Mouse (Mus musculus): Measurements from ENCODE around the gene Hcn2. TPM values are rescaled to one million over a fixed set of nuclear protein-coding genes. Genes with fewer than 3 reads are reported as not detected.

The Hcn2 gene
- polyA plus RNA-seq, 1 experiment, result 19.2 TPM

DNA sequence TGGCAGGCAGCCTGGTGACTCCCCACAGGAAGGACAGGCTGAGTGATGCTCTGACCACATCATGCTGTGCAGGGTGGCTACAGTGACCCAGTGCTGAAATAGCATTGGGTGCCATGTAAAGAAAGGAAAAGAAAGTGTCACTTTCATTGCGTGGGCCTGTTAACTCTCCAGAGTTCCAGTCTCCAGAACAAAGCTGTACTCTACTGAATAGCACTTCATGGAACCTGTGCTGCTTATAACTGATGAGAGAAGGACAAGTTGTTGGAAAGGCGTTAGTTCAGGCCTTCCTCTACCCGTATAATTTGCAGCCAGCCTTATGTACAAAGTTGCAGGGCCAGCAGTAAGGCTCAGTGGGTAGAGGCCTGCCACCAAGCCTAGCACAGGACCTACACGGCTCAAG, 27.7 kb upstream of the Hcn2 start, which contains the start of gene Gzmm:
TSS of gene Gzmm (plus strand) at position 301 of the 400 bp plus-strand sequence.
- Histone ChIP-seq H3K4me1 (ENCODE audit: control insufficient read depth, insufficient read depth, insufficient read length, low read length) (peaks cover 4% of the 10 kb centered on the region; the same call in 1 of the 2 replicates), H3K4me3 (ENCODE audit: low read depth, low read length) (no peak within 1 kb of the TSS), H3K27me3 (ENCODE audit: control insufficient read depth, insufficient read depth, low read length) (no peaks in the 10 kb centered on the region), H3K27ac (ENCODE audit: insufficient read depth, low read depth, low read length) (no peak within 1 kb of the TSS), H3K36me3 (ENCODE audit: control insufficient read depth, insufficient read depth, low read length) (peaks cover 42% of the 10 kb centered on the region)
- no peak for TF ChIP-seq POLR2A (IDR thresholded peaks at IDR 0.05; ENCODE audit: low read depth, low read length)
- no peak for TF ChIP-seq CTCF (IDR thresholded peaks at IDR 0.05; ENCODE audit: extremely low read depth, insufficient read length, insufficient replicate concordance, low read depth, low read length)
- 79% methylated on average over 4 of the region's 4 CpGs for WGBS

DNA sequence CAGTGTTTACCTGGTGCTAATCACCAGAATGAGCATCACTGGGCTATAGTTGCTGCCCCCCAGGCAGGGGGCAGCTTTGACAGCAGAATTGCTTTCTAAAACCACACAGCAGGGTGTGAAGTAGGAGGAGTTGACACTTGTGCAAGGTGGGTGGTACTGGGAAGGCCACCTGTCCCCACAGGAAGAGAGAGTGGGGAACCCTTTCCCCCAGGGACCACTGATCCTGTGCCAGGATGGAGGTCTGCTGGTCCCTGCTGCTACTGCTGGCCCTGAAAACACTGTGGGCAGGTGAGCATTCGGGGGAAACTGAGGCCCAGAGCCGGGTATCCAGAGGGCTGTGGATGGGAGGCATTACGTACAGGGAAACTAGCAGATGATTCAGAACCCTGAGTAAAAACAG, 27.3 kb upstream of the Hcn2 start:
- no peak overlapping the region for H3K27ac ChIP-seq (ENCODE audit: insufficient read depth, low read depth, low read length)
- no peak for TF ChIP-seq POLR2A (IDR thresholded peaks at IDR 0.05; ENCODE audit: low read depth, low read length)
- TF ChIP-seq CTCF (IDR thresholded peaks at IDR 0.05; ENCODE audit: extremely low read depth, insufficient read length, insufficient replicate concordance, low read depth, low read length), result no peak
- 90% methylated on average over 3 of the region's 3 CpGs for WGBS
- H3K27me3 ChIP-seq (ENCODE audit: control insufficient read depth, insufficient read depth, low read length), result no peaks in the 10 kb centered on the region
- H3K4me1 ChIP-seq (ENCODE audit: control insufficient read depth, insufficient read depth, insufficient read length, low read length), result no peaks in the 10 kb centered on the region
- H3K36me3 ChIP-seq (ENCODE audit: control insufficient read depth, insufficient read depth, low read length), result peaks cover 42% of the 10 kb centered on the region
- H3K4me3 ChIP-seq (ENCODE audit: low read depth, low read length), result no peak overlapping the region

- Histone ChIP-seq H3K27me3 (ENCODE audit: control insufficient read depth, insufficient read depth, low read length) (no peaks in the 10 kb centered on the region), H3K4me3 (ENCODE audit: low read depth, low read length) (no peak overlapping the region), H3K27ac (ENCODE audit: insufficient read depth, low read depth, low read length) (no peak overlapping the region), H3K4me1 (ENCODE audit: control insufficient read depth, insufficient read depth, insufficient read length, low read length) (peaks cover 13% of the 10 kb centered on the region), H3K36me3 (ENCODE audit: control insufficient read depth, insufficient read depth, low read length) (peaks cover 22% of the 10 kb centered on the region)
- WGBS, result 95% methylated on average over 2 of the region's 2 CpGs
- no peak for TF ChIP-seq POLR2A (IDR thresholded peaks at IDR 0.05; ENCODE audit: low read depth, low read length)
- no peak for TF ChIP-seq CTCF (IDR thresholded peaks at IDR 0.05; ENCODE audit: extremely low read depth, insufficient read length, insufficient replicate concordance, low read depth, low read length)
Observed at GRCm38 (mm10) chr10:79691986-79692548, 24.4 kb upstream of the Hcn2 start.

GRCm38 (mm10) chr10:79693580-79694378, 22.7 kb upstream of the Hcn2 start:
- 75% methylated on average over 12 of the region's 12 CpGs for WGBS
- TF ChIP-seq CTCF (IDR thresholded peaks at IDR 0.05; ENCODE audit: extremely low read depth, insufficient read length, insufficient replicate concordance, low read depth, low read length) (no peak), POLR2A (IDR thresholded peaks at IDR 0.05; ENCODE audit: low read depth, low read length) (no peak)

DNA sequence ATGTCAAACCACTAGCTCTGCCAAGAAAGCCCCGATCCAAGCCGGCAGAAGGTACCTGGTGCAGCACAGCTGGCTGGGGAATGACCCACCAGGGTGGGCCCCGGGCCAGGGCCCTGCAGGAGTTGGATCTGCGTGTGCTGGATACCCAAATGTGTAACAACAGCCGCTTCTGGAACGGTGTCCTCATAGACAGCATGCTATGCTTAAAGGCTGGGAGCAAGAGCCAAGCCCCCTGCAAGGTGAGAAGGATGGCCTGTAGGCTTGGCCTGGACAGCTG, 22.1 kb upstream of the Hcn2 start:
- 88% methylated on average over 6 of the region's 6 CpGs for WGBS

More at GRCm38 (mm10) chr10:79693580-79694378, 22.7 kb upstream of the Hcn2 start:
- no peaks in the 10 kb centered on the region for H3K27me3 ChIP-seq (ENCODE audit: control insufficient read depth, insufficient read depth, low read length)
- H3K27ac ChIP-seq (ENCODE audit: insufficient read depth, low read depth, low read length), result no peak overlapping the region
- H3K36me3 ChIP-seq (ENCODE audit: control insufficient read depth, insufficient read depth, low read length), result peaks cover 6% of the 10 kb centered on the region
- H3K4me3 ChIP-seq (ENCODE audit: low read depth, low read length), result no peak overlapping the region
- H3K4me1 ChIP-seq (ENCODE audit: control insufficient read depth, insufficient read depth, insufficient read length, low read length), result peaks cover 28% of the 10 kb centered on the region

DNA sequence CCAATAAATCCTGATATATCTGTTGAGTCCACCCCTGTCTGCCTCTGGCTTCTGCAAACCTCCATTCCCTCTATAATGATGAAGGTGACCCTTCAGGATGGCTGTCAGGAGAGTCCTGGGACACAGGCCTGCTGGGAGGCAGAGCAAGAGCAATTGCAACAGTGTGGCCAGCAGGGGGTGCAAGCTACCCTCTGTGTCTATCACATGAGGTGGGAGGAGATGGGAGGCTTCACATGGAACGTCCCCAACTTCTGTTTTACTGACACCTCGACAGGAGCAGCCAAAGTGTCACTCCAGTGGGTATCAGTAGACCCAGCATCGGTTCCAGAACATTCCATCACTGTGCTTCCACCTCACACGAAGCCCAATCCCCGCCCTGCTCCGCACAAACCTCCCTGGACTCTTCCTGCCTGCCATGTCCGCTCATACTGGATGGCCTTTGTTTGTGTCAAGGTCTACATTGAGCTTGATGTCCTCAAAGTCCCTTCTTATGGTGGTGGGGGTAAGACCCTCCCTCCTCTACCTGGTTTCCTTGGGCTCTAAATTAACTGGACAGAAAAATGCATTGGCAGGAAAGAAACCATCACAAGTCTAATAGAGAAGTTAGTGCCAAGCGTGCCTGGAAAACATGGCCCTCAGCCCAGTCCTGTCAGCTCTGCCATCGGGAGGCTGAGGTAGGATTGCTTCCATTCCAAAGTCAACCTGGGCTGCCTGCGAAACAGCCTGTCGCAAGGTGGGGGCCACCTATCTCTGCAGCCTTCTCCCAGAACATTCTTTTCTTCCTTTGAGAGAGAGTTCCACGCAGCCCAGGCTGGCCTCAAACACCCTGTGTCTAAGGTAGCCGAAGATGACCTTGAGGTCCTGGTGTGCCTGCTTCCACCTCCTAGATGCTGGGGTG, 21.0 kb upstream of the Hcn2 start:
- 15% methylated on average over 13 of the region's 13 CpGs for WGBS
- peaks cover 31% of the 10 kb centered on the region for H3K4me1 ChIP-seq (ENCODE audit: control insufficient read depth, insufficient read depth, insufficient read length, low read length)
- H3K27me3 ChIP-seq (ENCODE audit: control insufficient read depth, insufficient read depth, low read length), result no peaks in the 10 kb centered on the region
- no peaks in the 10 kb centered on the region for H3K36me3 ChIP-seq (ENCODE audit: control insufficient read depth, insufficient read depth, low read length)
- peak overlapping the region; percentile 40 for H3K4me3 ChIP-seq (ENCODE audit: low read depth, low read length)
- H3K27ac ChIP-seq (ENCODE audit: insufficient read depth, low read depth, low read length), result peak overlapping the region; percentile 100
- TF ChIP-seq POLR2A (IDR thresholded peaks at IDR 0.05; ENCODE audit: low read depth, low read length) (no peak), CTCF (IDR thresholded peaks at IDR 0.05; ENCODE audit: extremely low read depth, insufficient read length, insufficient replicate concordance, low read depth, low read length) (peak; percentile 87; the same call in 1 of the 2 replicates)

More for the DNA sequence above, 22.1 kb upstream of the Hcn2 start:
- Histone ChIP-seq H3K27me3 (ENCODE audit: control insufficient read depth, insufficient read depth, low read length) (no peaks in the 10 kb centered on the region), H3K4me3 (ENCODE audit: low read depth, low read length) (no peak overlapping the region), H3K4me1 (ENCODE audit: control insufficient read depth, insufficient read depth, insufficient read length, low read length) (peaks cover 31% of the 10 kb centered on the region), H3K27ac (ENCODE audit: insufficient read depth, low read depth, low read length) (no peak overlapping the region), H3K36me3 (ENCODE audit: control insufficient read depth, insufficient read depth, low read length) (0 out of 2 replicates have a peak, but pooled peaks cover under 1% of the 10 kb centered on the region)
- TF ChIP-seq CTCF (IDR thresholded peaks at IDR 0.05; ENCODE audit: extremely low read depth, insufficient read length, insufficient replicate concordance, low read depth, low read length) (no peak), POLR2A (IDR thresholded peaks at IDR 0.05; ENCODE audit: low read depth, low read length) (no peak)
